14 mouse cellular contexts compared by ENCODE assay signal in the genomic region with DNA sequence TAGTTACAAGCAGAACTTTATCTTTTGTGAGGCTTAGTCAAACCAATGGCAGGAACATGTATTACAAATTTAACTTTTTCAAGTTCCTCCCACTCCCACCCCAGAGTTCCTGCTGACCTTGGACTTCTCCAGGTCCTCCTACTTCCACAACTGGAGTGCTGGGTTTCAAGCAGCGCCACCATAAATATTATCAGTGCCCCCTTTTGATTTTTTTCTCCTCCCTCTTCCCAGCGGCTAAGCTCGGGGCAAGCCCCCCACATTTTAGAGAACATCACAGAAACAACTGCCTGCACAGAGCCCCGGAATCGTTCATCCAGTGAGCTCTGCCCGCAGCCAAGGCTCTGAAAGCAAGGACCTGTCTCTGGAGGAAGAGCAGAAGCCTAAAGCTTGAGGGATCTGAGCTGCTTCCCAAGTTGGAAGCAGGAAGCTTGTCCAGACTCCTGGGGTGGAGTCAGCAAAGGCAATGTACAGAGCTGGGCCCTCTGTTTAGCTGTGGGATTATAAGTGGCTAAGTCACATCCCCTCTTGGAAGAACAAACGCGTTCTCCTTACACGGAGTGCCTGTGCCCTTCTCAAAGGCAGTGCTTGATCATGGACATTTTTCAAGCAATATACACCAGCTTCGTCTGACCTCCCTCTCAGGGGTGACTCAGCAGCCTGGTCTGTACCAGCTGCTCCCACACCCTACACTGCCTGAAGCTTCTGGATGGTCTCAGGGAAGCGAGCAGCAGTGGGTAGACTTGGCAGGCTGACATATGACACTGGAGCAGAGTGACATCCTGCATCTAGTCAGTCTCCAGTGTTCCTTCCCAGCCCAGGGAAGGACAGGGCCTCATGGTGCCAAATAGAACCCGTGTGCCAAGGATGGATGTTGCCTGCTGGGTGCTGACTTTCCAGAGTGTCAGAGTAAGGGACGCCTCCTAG. TPM values are rescaled to one million over a fixed set of nuclear protein-coding genes. Genes with fewer than 3 reads are reported as not detected.
A peak's percentile ranks its signal among the peaks of the same experiment; 100 is the strongest.
DNase-seq lines count a peak whose midpoint lies in the region; ATAC-seq and TF ChIP-seq lines count a peak whose summit lies in the region.
"Had no signal": no experiment of that assay in that cellular context is flagged by ENCODE, and none has a peak within 500 bp of the region (broad histone marks: within the 10 kb centered on the region; RNA-seq: fewer than 3 reads in every experiment).

No protein-coding gene starts in this region.

- no peaks in the 10 kb centered on the region for H3K79me2 ChIP-seq in liver, adult 2 months (ENCODE audit: control insufficient read depth, insufficient read depth, low read length)
- H3K79me2 ChIP-seq in myocyte (ENCODE audit: control insufficient read depth, insufficient read depth), result no peaks in the 10 kb centered on the region

- no peak for TF ChIP-seq CTCF in liver, adult 2 months (IDR thresholded peaks at IDR 0.05; ENCODE audit: low read depth, low read length)

- no peak for TF ChIP-seq POLR2A in liver, adult 2 months (IDR thresholded peaks at IDR 0.05; ENCODE audit: extremely low read depth, insufficient read depth, low read length)
- TF ChIP-seq POLR2A in myocyte (IDR thresholded peaks at IDR 0.05; ENCODE audit: insufficient read length, low read depth), result no peak

- no peak overlapping the region for H3K9ac ChIP-seq in liver, adult 2 months (ENCODE audit: low read depth, low read length)
- H3K9ac ChIP-seq: forebrain, embryonic 12.5 days had no signal

- WGBS in liver, adult 2 months, result 69% methylated on average over 13 of the region's 13 CpGs

- no peak overlapping the region for H3K4me3 ChIP-seq in liver, adult 2 months (ENCODE audit: insufficient read depth, low read depth, low read length)
- no peak overlapping the region for H3K4me3 ChIP-seq in myocyte
- H3K4me3 ChIP-seq: forebrain, embryonic 12.5 days; limb, embryonic 10.5 days had no signal

- no peaks in the 10 kb centered on the region for H3K27me3 ChIP-seq in liver, adult 2 months (ENCODE audit: control insufficient read depth, insufficient read depth, low read length)
- H3K27me3 ChIP-seq in myocyte (ENCODE audit: control insufficient read depth, insufficient read depth, insufficient read length), result no peaks in the 10 kb centered on the region
- H3K27me3 ChIP-seq: forebrain, embryonic 12.5 days had no signal

- H3K4me1 ChIP-seq in liver, adult 2 months (ENCODE audit: control insufficient read depth, insufficient read depth, low read length), result no peaks in the 10 kb centered on the region
- H3K4me1 ChIP-seq: forebrain, embryonic 12.5 days had no signal

- peak overlapping the region; percentile 61 for H3K4me2 ChIP-seq in myocyte (ENCODE audit: low read depth)
- H3K4me2 ChIP-seq: forebrain, embryonic 12.5 days had no signal

- no peak overlapping the region for H3ac ChIP-seq in myocyte (ENCODE audit: control insufficient read depth, insufficient read length)

- ATAC-seq in frontal cortex, adult (ENCODE audit: low TSS enrichment), result peak; percentile 39; the same call in 1 of the 2 replicates
- 0 out of 2 replicates have a peak, but pooled peaks have one; percentile 37 for ATAC-seq in erythroblast, adult 5-6 weeks (replicated peaks; ENCODE audit: low FRiP score, poor library complexity, severe bottlenecking)
- ATAC-seq: CD4-positive, CD25-positive, alpha-beta regulatory T cell, adult 4 months had no signal

- no peak for DNase-seq in frontal cortex, postnatal 36 days (ENCODE audit: low spot score in 2 of 2)
- no peak for DNase-seq in liver, adult 2 months (ENCODE audit: extremely low read depth, low read depth, low spot score)
- DNase-seq in liver, result no peak
- no peak for DNase-seq in ovary, postnatal 10 days (ENCODE audit: low spot score)
- DNase-seq in layer of hippocampus, postnatal 10 days (ENCODE audit: low spot score in 2 of 2), result no peak
- DNase-seq: cerebellum, adult 8-10 months; kidney, adult 11 months; spleen, adult 18-20 months had no signal

- peak overlapping the region; percentile 58 for H3K27ac ChIP-seq in liver, adult 2 months (replicated peaks; ENCODE audit: insufficient read depth, low read depth, low read length)
- H3K27ac ChIP-seq: forebrain, embryonic 12.5 days; limb, embryonic 10.5 days had no signal

- no peaks in the 10 kb centered on the region for H3K36me3 ChIP-seq in liver, adult 2 months (ENCODE audit: control insufficient read depth, insufficient read depth, low read length)
- no peaks in the 10 kb centered on the region for H3K36me3 ChIP-seq in myocyte (ENCODE audit: control insufficient read depth, insufficient read depth)
- H3K36me3 ChIP-seq: forebrain, embryonic 12.5 days; limb, embryonic 10.5 days had no signal

TF ChIP-seq in myocyte, 11 proteins besides CTCF, POLR2A, EP300 and RAD21:
- peak; percentile 53 to 95 (median 71) for TF ChIP-seq MYOG (IDR thresholded peaks at IDR 0.05; ENCODE audit: control insufficient read depth in 1 of 3, insufficient read depth in 1 of 3, insufficient read length in 2 of 3, low read depth in 2 of 3)
- TF ChIP-seq MYOD1 (IDR thresholded peaks at IDR 0.05; ENCODE audit: control insufficient read depth in 1 of 3, insufficient read length in 2 of 3, low read depth in 2 of 3), result peak; percentile 9 to 91 (median 83)
- TF ChIP-seq POLR2AphosphoS2 (IDR thresholded peaks at IDR 0.05; ENCODE audit: insufficient read length, low read depth), result no peak
- TF ChIP-seq MAX (IDR thresholded peaks at IDR 0.05; ENCODE audit: low read depth), result no peak

RNA-seq across cellular contexts. Expression of gene Psap, which starts 8.0 kb away (rescaled TPM):
- 227 and 309 TPM in 2 replicates for total RNA-seq in liver, adult 2 months (2014; rRNA removed)
- polyA plus RNA-seq in liver, adult 2 months (2012; rRNA removed), result 584 and 608 TPM in 2 replicates
- total RNA-seq in erythroblast, adult 5-6 weeks (2015; ENCODE audit: low replicate concordance), result 208 and 256 TPM in 2 replicates
- 196 and 238 TPM in 2 replicates for total RNA-seq in erythroblast, adult 5-6 weeks (2017; ENCODE audit: low replicate concordance)
- 729 TPM for polyA plus RNA-seq in myocyte (2012; fragmentation: generic; extraction: Trizol)
- 1,000 to 10,000 TPM; 1,223 to 1,254 TPM for total RNA-seq in layer of hippocampus, postnatal 10 days (2021)

RNA-seq across cellular contexts. Expression of gene Chst3, which starts 50.3 kb away (rescaled TPM):
- 0.09 and 0.13 TPM in 2 replicates for total RNA-seq in liver, adult 2 months (2014; rRNA removed)
- 0.20 and 0.43 TPM in 2 replicates for polyA plus RNA-seq in liver, adult 2 months (2012; rRNA removed)
- not detected in 2 replicates for total RNA-seq in erythroblast, adult 5-6 weeks (2015; ENCODE audit: low replicate concordance)
- total RNA-seq in erythroblast, adult 5-6 weeks (2017; ENCODE audit: low replicate concordance), result not detected in 2 replicates
- polyA plus RNA-seq in myocyte (2012; fragmentation: generic; extraction: Trizol), result 1.6 TPM
- total RNA-seq in layer of hippocampus, postnatal 10 days (2021), result 1 to 10 TPM; 2.5 to 3.3 TPM
